Mouse (Mus musculus) forebrain, embryonic 16.5 days (tissue): ENCODE data around the gene Selplg. TPM values are rescaled to one million over a fixed set of nuclear protein-coding genes. Genes with fewer than 3 reads are reported as not detected.
"Not testable (repeated sequence)": the region's sequence is repeated elsewhere in the genome, so short reads cannot be mapped to it uniquely, and the experiment has no call there.

Experiments
- ATAC-seq: fragments of 200-750 bp; cut with Nextera tagmentation; 2 replicates; pipeline ENCODE4 v1.8.0; 2017; ENCODE audit warnings: mild to moderate bottlenecking, moderate library complexity
- H3K27ac ChIP-seq: fragments of 300-500 bp; sonication (generic); 2 replicates; pipeline ENCODE4 v1.5.1; 2014; ENCODE audit warnings: low read length, control low read depth
- H3K27me3 ChIP-seq: fragments of 300-500 bp; sonication (generic); replicated peaks from 2 replicates; pipeline ENCODE4 v1.6.1; 2014; ENCODE audit warnings: low read length; ENCODE audit not compliant: control insufficient read depth, insufficient read depth
- H3K36me3 ChIP-seq: fragments of 300-500 bp; sonication (generic); 2 replicates; pipeline ENCODE4 v1.6.1; 2014; ENCODE audit not compliant: control insufficient read depth, insufficient read depth
- H3K4me1 ChIP-seq: fragments of 300-500 bp; sonication (generic); replicated peaks from 2 replicates; pipeline ENCODE4 v1.6.1; 2014; ENCODE audit warnings: low read length; ENCODE audit not compliant: control insufficient read depth, insufficient read depth
- H3K4me2 ChIP-seq: fragments of 300-500 bp; sonication (generic); 2 replicates; pipeline ENCODE4 v1.6.1; 2014; ENCODE audit warnings: mild to moderate bottlenecking, low read length, control low read depth
- H3K4me3 ChIP-seq: fragments of 300-500 bp; sonication (generic); replicated peaks from 2 replicates; pipeline ENCODE4 v1.5.1; 2014; ENCODE audit warnings: mild to moderate bottlenecking, low read length, control low read depth
- H3K9ac ChIP-seq: fragments of 300-500 bp; sonication (generic); replicated peaks from 2 replicates; pipeline ENCODE4 v1.6.1; 2014; ENCODE audit warnings: low read depth, low read length, control low read depth
- H3K9me3 ChIP-seq: fragments of 300-500 bp; sonication (generic); 2 replicates; pipeline ENCODE4 v1.6.1; 2016; ENCODE audit warnings: low read length; ENCODE audit not compliant: control insufficient read depth
- WGBS: fragments of 180-500 bp; shearing (Covaris S2); extraction: QIAGEN DNeasy Blood & Tissue Kit; methylation state at CpG from one replicate; pipeline ENCODE4 v1.1.7; 2014; 5-methylcytosine and 5-hydroxymethylcytosine counted together
- polyA plus RNA-seq: library from polyadenylated mRNA; unstranded; fragments of >200 nt; fragmentation: Nextera tagmentation; extraction: Ambion mirVana; gene quantifications from 2 replicates; pipeline ENCODE4 v1.2.1, GENCODE M21; 2015

Selplg gene
- polyA plus RNA-seq, 1 experiment from 2014 or later = 1.8 TPM

DNA sequence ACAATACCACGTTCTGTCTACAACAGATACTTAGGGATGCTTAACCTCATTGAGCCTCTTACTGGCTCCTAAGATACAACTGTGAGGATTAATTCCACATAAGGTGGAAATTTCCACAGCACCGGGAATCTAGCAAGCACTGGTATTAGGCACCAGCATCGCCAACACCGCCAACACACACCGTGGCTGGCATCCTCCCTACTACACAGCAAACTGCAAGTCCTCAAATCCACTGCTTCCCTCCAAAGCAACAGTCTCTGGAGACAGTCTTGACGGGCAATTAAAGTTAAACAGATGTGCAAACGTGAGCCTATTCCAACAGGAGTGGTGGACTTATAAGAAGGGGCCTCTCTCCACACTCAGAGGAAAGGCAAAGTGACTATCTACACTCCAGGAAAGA is 51.2 kb downstream of the Selplg start:
- H3K4me2 ChIP-seq = no peak overlapping the region
- no peak overlapping the region for H3K27ac ChIP-seq
- H3K27me3 ChIP-seq = peaks cover 10% of the 10 kb centered on the region
- no peak for ATAC-seq
- H3K4me1 ChIP-seq = no peaks in the 10 kb centered on the region
- 85% methylated on average over 7 of the region's 7 CpGs for WGBS
- no peaks in the 10 kb centered on the region; the same call in 1 of the 2 replicates for H3K36me3 ChIP-seq
- H3K9me3 ChIP-seq = no peaks in the 10 kb centered on the region
- no peak overlapping the region for H3K9ac ChIP-seq
- no peak overlapping the region for H3K4me3 ChIP-seq

DNA sequence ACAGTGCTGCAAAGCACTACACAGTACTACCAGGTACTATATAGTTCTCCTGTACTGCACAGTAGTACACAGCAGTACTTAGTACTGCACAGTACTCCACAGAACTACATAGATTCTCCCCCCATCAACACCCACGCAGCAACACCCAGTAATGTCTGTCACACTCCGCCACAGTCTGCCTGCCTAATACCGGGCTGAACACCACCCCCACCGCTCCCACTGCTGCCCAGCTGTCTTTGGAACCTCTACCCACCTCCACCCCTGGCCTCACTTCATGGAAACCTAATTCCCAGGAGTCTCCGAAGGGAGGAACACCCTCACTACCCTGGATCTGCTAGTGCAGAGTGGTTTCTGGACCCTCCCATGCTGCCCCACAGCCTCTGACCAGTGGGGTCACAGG is 51.7 kb downstream of the Selplg start:
- Histone ChIP-seq H3K4me3 (no peak overlapping the region), H3K27me3 (peaks cover 10% of the 10 kb centered on the region), H3K4me1 (no peaks in the 10 kb centered on the region), H3K27ac (no peak overlapping the region), H3K36me3 (no peaks in the 10 kb centered on the region; the same call in 1 of the 2 replicates), H3K9me3 (no peaks in the 10 kb centered on the region), H3K9ac (no peak overlapping the region), H3K4me2 (no peak overlapping the region)
- WGBS = 96% methylated on average over 5 of the region's 5 CpGs
- no peak for ATAC-seq

DNA sequence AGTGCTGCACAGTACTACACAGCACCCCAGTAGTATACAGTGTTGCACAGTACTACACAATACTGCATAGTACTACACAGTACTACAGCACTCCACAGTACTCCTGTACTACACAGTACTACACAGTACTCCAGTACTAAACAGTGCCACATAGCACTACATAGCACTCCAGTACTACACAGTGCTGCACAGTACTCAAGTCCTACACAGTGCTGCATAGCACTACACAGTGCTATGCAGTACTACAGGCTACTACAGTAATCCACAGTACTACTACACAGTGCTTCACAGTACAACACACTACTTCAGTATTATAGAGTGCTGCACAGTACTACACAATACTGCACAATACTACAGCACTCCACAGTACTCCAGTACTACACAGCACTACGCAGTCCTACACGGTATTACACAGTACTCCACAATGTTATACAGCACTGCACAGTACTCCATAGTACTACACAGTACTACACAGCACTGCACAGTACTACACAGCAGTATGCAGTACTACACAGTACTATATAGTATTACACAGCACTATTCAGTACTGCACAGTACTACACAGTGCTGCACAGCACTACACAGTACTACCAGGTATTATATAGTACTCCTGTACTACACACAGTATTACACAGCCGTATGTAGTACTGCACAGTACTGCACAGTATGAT is 52.2 kb downstream of the Selplg start:
- H3K9ac ChIP-seq = no peak overlapping the region
- H3K4me1 ChIP-seq = no peaks in the 10 kb centered on the region
- no peak overlapping the region for H3K27ac ChIP-seq
- H3K9me3 ChIP-seq = no peaks in the 10 kb centered on the region
- peaks cover under 1% of the 10 kb centered on the region; the same call in 1 of the 2 replicates for H3K36me3 ChIP-seq
- 96% methylated on average over 3 of the region's 3 CpGs for WGBS
- no peak overlapping the region for H3K4me3 ChIP-seq
- no peak; the same call in 1 of the 2 replicates for ATAC-seq
- peaks cover 10% of the 10 kb centered on the region for H3K27me3 ChIP-seq
- no peak overlapping the region for H3K4me2 ChIP-seq

DNA sequence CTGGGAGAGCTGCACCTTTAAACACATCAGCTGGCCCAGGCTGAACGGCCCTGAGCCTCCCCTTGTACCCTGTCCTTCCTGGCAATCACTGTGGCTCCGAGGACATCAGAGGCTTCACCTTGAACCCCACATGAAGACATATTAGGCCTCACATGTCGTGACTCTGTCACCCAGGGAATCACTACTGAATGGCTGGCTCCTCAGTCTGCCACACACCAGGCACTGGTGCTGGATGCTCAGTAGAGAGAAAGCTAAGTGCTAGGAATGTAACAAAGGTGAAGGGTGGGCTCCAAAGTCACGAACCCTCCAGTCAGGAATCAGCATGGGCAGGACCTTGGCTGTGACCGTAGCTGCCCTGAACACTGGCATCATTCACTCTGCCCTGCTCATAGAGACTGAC is 52.9 kb downstream of the Selplg start:
- Histone ChIP-seq H3K27ac (no peak overlapping the region), H3K4me3 (no peak overlapping the region), H3K27me3 (peaks cover 10% of the 10 kb centered on the region), H3K36me3 (peaks cover 4% of the 10 kb centered on the region; the same call in 1 of the 2 replicates), H3K4me1 (no peaks in the 10 kb centered on the region), H3K9ac (no peak overlapping the region), H3K9me3 (no peaks in the 10 kb centered on the region), H3K4me2 (no peak overlapping the region)
- no peak for ATAC-seq
- 78% methylated on average over 5 of the region's 5 CpGs for WGBS

DNA sequence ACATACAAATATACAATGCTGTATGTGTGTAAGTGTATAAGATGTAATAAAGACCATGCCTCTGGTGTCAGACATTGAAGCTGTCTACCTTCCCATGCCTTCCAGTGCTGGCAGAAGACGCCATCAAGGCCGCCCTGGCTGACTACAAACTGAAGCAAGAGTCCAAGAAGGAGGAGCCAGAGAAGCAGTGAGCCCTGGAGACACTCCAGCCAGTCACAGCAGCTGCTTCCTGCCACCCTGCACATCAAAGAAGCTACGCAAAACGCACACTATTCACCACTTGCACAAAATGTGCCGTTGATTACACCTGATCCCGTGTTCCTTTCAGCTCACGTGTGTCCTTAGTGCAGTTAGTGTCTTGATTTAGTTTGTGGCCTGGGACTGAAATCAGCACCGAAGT is 54.7 kb downstream of the Selplg start:
- 90% methylated on average over 8 of the region's 8 CpGs for WGBS

DNA sequence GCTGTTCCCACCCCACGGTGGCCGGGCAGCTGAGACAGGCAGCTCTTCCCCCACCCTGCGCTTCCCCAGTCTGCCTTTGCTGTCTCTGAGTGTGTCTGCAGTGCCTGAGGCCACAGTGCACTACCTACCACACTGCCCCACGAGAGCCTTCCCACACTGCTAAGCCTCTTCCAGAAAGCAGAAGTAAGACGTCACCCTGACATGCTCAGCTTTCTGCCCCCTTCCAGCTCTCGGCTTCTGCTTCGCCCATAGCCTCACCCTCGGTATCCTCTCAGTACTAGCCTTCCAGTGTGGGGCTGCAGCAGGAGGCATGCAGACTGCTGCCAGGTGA is 55.6 kb downstream of the Selplg start:
- WGBS = 92% methylated on average over 8 of the region's 8 CpGs
- Histone ChIP-seq H3K27me3 (no peaks in the 10 kb centered on the region), H3K9me3 (no peaks in the 10 kb centered on the region), H3K4me2 (no peak overlapping the region), H3K9ac (no peak overlapping the region), H3K4me1 (peaks cover 11% of the 10 kb centered on the region), H3K36me3 (peaks cover 4% of the 10 kb centered on the region; the same call in 1 of the 2 replicates), H3K27ac (no peak overlapping the region), H3K4me3 (no peak overlapping the region)
- no peak for ATAC-seq

More for the DNA sequence above, 54.7 kb downstream of the Selplg start:
- not testable (repeated sequence) for ATAC-seq, H3K4me3 ChIP-seq, H3K36me3 ChIP-seq, H3K27ac ChIP-seq, H3K9ac ChIP-seq, H3K4me2 ChIP-seq, H3K27me3 ChIP-seq, H3K9me3 ChIP-seq
- peaks cover 11% of the 10 kb centered on the region for H3K4me1 ChIP-seq

DNA sequence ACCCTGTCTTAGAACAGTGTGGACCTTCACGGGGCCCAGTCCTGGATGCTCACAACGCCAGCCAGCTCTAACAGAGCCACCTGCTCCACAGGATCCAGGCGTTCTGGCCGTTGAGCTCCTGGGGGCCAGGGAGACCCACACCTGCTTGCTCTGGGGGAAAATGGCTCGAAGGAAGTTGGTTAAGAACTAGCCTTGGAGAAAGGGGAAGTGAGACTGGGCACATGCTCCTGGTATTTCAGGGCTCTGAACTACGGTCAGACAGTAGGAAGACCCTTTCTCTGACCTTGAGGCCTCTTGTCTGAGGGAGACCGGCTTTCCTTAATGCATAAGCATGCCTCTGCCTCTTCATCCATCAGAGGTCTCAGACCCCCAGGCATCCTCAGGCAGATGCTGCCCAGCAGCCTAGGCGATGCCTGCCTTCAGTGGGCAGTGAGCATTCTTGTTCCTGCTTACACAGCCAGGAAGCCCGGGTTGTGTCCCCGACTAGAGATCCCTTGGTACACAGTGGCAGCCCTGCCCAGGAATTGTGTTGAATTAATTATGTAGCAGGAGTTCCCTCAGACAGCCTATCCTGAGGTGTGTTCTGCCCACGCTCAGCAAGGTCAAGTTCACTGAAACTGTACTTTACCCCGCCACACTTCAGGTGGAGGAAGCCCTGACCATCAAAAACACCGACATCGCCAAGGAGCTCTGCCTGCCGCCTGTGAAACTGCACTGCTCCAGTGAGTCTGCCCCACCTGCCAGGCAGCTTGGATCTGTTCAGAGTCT is 56.1 kb downstream of the Selplg start:
- H3K9me3 ChIP-seq = no peaks in the 10 kb centered on the region
- H3K27me3 ChIP-seq = no peaks in the 10 kb centered on the region
- H3K9ac ChIP-seq = no peak overlapping the region
- peaks cover 4% of the 10 kb centered on the region; the same call in 1 of the 2 replicates for H3K36me3 ChIP-seq
- no peak overlapping the region for H3K4me2 ChIP-seq
- peaks cover 11% of the 10 kb centered on the region for H3K4me1 ChIP-seq
- H3K27ac ChIP-seq = no peak overlapping the region
- ATAC-seq = no peak
- no peak overlapping the region for H3K4me3 ChIP-seq
- 95% methylated on average over 15 of the region's 15 CpGs for WGBS

DNA sequence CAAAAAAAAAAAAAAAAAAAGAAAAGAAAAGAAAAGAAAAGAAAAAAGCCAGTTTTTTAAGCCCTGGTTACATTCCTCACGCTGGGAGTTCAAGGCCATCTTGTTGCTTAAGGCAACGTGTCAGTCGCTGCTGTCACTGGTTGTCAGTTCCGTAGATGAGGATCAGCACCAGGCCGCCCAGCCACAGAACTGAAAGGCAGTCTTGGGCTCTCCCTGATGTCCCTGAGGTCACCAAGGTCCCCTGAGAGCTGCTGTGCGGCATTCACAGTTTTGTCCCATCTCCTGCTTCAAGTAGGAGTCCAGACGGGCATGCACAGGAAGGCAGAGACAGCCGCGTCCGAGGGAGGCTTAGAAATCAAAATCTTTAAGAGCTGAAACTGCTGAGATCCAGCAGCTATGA is 56.9 kb downstream of the Selplg start:
- Histone ChIP-seq H3K36me3 (peaks cover 4% of the 10 kb centered on the region; the same call in 1 of the 2 replicates), H3K9me3 (no peaks in the 10 kb centered on the region), H3K9ac (no peak overlapping the region), H3K27ac (no peak overlapping the region), H3K4me1 (peaks cover 13% of the 10 kb centered on the region), H3K27me3 (no peaks in the 10 kb centered on the region), H3K4me3 (no peak overlapping the region), H3K4me2 (no peak overlapping the region)
- 92% methylated on average over 10 of the region's 10 CpGs for WGBS
- no peak for ATAC-seq

DNA sequence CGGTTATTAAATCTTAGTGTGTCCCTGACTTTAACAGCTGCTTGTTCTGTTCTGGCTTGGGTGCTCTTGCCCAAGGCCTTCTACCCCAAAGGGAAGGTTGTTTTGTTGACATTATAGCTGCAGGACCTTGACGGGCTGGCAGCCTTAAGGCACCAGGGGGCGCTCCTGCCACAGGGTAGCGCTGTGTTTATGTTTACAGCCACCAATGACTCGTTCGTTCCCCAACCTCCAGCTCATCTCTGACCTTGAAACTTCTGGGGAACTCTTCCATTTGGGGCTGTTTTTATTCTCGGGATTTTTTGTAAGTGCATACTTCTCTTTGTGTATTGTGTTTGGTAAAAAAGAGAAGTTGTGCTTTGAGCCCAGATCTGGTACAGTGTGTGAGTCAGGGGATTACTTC is 58.8 kb downstream of the Selplg start:
- no peaks in the 10 kb centered on the region for H3K27me3 ChIP-seq
- H3K9me3 ChIP-seq = no peaks in the 10 kb centered on the region
- ATAC-seq = no peak
- H3K4me2 ChIP-seq = peak overlapping the region; percentile 57
- H3K27ac ChIP-seq = no peak overlapping the region
- WGBS = under 1% methylated on average over 7 of the region's 7 CpGs
- peak overlapping the region; percentile 100 for H3K4me3 ChIP-seq
- peaks cover 26% of the 10 kb centered on the region for H3K4me1 ChIP-seq
- H3K36me3 ChIP-seq = peaks cover 4% of the 10 kb centered on the region; the same call in 1 of the 2 replicates
- no peak overlapping the region for H3K9ac ChIP-seq
